Mouse (Mus musculus): Measurements from ENCODE around the gene Ptpro.
A peak's percentile ranks its signal among the peaks of the same experiment; 100 is the strongest.

The Ptpro gene

DNA sequence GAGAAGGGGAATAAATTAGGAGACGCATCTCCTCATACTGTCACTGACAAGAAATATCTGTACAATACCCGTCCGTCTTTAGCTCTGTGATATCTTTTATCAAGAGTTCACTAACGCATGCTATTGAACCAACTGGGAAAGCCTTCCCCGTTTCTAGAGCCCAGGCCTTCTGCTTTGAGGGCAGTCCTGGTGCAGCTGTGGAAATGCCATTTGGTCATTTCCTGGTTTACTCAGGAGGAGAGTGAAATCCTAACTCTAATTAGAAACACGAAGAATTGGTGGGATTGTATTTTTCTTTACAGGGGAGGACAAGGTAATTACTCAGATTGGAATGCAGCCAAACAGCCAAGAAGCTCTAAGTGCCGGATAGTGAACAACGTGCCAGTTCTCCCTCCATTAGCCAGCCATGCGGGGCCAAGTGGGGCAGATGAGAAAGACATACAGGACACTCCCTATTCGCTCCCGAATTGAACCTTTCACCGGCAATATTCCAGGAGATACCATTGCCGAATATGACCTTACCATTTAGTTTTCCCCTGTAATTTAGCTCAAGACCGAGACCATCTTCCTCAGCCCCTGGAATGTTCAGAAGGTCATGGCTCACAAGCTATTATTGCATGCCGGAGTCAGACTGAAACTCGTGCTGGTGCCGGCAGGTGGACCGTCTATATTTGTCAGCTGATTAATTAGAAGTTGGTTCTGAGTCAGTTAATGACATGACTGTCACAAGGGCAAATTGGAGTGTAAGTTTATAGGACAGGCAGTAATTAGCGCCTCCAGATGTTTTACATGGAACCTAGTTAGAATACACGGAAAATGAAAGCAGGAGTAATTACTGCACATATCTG is 43.1 kb downstream of the Ptpro start:
- DNase-seq (ENCODE audit: low spot score in 2 of 2) = no peak

DNA sequence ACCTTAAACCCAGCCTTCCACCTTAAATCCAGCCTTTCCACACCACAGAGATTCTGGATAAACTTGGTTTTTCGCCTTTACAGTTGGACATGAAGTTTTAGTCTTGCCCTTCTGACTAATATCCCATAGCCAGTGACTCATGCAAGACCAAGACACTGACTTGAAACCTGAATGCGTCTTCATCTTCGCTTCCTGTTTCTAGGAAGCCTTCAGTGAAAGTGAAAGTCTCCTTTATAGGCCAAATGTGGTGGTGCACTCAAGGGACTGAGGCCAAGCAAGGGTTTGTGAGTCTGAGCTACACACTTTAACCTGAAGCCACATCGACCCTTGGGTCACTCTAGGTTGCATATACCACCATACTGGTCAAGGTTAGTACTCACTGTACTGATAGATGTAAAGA is 50.4 kb downstream of the Ptpro start:
- no peak for DNase-seq (ENCODE audit: low spot score in 2 of 2)

DNA sequence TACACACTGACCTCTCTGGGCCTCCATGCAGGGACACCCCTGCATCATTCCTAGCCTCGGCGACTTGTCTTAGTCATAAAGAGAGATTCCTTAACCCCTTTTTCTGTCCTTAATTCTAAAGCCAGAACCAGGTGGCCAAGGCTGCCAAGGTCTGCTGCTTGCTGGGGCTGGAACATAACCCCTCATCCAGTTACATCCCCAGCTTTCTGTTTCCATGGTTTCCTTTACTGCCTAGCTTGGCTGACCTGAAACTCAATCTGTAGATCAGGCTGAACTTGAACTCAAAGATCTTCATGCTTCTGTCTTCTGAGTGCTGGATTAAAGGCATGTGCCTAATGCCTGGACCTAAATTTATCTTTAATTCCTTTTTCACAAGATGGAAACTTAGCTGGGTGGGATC is 51.7 kb downstream of the Ptpro start:
- DNase-seq (ENCODE audit: low spot score in 2 of 2) = no peak

GRCm38 (mm10) chr6:137315265-137315664 is 63.1 kb downstream of the Ptpro start:
- DNase-seq (ENCODE audit: low spot score in 2 of 2) = no peak

- no peak for DNase-seq (ENCODE audit: low spot score in 2 of 2)
These were observed 64.2 kb downstream of the Ptpro start for GRCm38 (mm10) chr6:137316358-137316757.

DNA sequence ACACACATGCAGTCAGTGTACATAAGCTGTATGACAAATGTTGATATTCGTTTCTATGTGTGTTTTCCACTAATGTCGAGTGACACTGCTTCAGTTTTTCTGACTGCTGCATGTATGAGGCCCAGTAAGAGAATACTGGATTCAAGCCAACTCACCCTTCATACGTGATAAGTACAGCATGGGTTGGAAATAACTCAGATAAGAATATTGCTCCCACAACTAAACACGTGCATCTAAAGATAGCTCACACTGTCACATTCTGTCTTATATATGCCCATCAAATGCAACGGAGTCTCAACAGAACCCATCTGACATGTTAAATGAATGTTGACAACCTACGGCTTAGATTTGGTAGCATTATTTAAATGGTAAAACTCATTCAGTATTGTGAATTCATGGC is 65.4 kb downstream of the Ptpro start:
- no peak for DNase-seq (ENCODE audit: low spot score in 2 of 2)

DNA sequence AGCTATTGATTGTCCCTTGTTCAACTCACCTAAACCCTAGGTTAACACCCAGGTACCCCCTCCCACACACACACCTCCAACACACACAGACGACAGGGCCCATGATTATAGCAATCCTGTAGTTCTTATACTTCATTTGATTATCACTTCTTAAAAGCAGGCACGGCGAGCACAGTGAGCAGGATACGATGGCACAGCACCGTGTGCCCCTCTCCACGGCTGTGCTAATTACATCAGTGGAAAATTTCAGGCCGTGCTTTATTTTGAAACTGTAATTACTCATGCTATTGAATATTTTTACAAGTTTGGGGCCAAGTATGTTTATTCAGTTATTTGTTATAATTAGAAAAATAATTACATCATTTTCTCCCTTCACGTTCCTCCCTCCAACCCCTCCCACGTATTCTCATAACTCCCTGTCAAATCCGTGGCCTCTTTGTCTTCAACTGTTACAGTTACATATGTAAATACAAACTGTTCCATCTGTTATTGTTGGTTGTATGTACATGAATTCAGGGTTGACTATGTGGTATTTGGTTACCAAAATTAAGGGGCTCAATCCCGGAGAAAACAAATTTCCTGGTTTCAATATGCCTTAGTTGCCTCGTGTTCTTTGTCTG is 66.2 kb downstream of the Ptpro start:
- DNase-seq (ENCODE audit: low spot score in 2 of 2) = no peak

DNA sequence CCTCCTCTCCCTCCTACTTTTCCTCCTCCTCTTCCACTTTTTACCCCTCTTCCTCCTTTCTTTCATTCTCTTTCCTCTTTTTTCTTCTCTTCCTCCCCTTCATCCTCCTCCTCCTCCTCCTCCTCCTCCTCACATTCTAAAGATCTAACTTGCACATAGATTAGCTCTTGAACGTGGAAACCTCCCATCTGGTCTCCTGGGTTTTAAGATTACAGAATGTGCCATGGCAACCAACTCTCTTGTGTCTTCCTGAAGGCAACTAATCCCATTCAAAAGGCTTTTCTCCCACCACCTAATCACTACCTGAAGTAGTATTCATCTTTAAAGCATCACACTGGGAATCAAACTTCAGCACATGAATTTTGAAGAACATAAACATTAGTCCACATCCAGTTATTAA is 67.5 kb downstream of the Ptpro start:
- no peak for DNase-seq (ENCODE audit: low spot score in 2 of 2)

GRCm38 (mm10) chr6:137327718-137328117 is 75.6 kb downstream of the Ptpro start:
- no peak for DNase-seq (ENCODE audit: low spot score in 2 of 2)

GRCm38 (mm10) chr6:137328228-137328627 is 76.1 kb downstream of the Ptpro start:
- DNase-seq (ENCODE audit: low spot score in 2 of 2) = no peak

DNA sequence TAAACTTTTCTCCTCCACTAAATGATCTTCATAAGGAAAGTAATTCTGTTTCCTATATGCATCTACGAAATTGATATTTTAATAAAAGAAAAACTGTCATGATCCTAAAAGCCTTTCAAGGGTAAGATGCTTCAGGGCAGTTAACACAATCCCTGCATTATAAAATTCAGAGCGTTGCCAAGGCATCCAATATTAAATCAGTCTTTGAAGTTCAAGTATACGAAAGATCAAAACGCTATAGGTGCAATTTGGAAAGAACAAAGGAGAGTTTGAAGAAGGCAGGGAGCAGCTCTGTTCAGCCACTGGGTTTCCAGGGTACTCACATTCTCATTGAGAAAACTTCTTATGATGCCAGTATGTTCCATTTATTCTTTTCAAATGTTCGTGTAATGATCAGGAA is 78.7 kb downstream of the Ptpro start:
- DNase-seq (ENCODE audit: low spot score in 2 of 2) = no peak

DNA sequence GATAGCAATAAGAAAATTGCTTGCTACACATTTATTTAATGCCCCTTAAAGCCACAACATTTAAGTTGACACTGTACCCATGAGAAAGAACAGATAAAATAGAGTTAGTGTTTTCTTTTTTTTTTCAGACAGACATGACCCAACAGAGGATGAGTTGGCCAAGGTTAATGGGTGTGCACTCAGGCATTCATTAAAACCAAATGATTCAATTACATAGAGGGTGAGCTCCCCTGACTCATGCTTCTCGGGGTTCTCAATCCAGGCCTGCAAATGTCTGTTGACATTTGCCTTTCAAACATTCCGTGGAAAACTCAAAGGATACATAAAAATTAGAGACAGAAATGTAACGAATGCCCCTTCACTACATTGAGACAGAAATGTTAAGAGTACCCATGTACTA is 79.7 kb downstream of the Ptpro start:
- no peak for DNase-seq (ENCODE audit: low spot score in 2 of 2)

DNA sequence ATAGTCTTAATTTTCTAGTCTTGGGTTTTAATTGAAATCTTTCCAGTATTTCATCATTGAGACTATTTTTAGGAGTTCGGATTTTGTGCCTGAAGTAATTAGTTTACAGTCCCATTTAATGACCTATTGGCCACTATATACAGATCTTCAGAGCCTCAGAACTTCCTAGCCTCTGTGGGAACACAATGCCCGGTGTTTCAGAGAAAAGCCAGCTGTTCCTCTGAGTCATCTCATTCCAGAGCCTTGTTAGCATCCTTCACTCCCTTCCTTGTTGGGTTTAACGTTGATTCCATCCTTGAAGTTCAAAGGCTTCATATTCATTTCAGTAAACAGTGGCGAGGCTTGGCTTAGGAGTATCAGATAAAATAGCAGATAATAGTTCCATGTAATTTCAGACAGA is 87.0 kb downstream of the Ptpro start:
- DNase-seq (ENCODE audit: low spot score in 2 of 2) = no peak

- no peak for DNase-seq (ENCODE audit: low spot score in 2 of 2)
These were observed 91.7 kb downstream of the Ptpro start for GRCm38 (mm10) chr6:137343688-137344441.

GRCm38 (mm10) chr6:137360166-137360565 is 108.0 kb downstream of the Ptpro start:
- no peak for DNase-seq (ENCODE audit: low spot score in 2 of 2)

GRCm38 (mm10) chr6:137362216-137362615 is 110.1 kb downstream of the Ptpro start:
- DNase-seq (ENCODE audit: low spot score in 2 of 2) = no peak

DNA sequence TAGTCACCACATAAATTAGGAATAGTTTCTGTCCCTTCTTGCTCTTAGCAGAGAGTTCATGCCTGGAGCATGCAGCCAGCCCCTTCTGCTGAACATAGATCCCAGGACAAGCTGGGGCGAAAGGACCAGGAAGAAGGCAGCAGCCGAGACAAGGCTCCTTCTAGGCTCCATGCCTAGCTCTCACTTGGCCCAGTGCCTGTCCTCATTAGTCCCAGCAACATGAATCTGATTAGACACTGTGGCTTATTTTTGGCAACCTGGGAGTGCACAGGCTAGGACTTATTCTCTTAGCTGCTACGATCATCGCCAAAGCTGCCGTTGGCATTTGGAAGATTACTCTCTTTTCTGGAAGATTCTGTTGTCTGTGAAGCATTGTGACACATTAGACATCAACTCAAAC is 112.6 kb downstream of the Ptpro start:
- DNase-seq (ENCODE audit: low spot score in 2 of 2) = no peak

GRCm38 (mm10) chr6:137365637-137366036 is 113.5 kb downstream of the Ptpro start:
- no peak for DNase-seq (ENCODE audit: low spot score in 2 of 2)

DNA sequence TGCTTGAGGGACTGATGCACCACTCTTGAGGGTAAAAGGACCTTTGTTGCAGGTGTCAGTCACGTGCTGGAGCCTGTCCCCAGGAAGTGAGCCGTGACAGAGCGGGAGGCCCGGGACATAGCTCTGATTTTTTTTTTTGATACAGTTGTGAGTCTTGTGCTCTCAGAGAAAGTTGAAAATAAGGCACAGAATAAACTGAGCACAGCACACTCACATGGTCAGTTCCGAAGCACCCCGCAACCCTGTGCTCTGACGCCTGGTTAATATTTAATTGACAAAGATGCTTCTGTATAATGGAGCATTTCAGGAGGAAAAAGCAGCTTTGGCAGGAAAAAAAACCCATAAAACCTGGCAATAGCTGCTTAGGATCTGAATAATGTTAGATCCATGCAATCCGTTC is 118.6 kb downstream of the Ptpro start:
- DNase-seq (ENCODE audit: low spot score in 2 of 2) = no peak

DNA sequence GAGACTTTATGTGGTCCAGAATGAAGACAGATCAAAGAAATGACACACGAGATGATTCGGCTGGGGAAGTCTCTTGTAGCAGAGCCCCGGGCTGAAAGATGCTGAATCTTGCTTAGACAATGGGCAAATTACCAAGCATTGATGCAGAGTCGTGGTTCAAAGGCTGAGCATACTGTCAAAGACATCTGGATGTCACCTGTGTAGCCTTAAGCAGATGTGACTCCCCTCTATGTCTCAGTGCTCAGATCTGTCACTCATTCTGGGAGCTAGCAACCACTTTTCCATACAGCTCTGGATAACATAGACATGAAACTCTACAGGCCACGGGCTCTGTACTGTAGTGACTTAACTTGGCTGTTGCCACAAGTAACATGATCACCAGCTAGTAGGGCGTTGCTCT is 119.3 kb downstream of the Ptpro start:
- no peak for DNase-seq (ENCODE audit: low spot score in 2 of 2)

DNA sequence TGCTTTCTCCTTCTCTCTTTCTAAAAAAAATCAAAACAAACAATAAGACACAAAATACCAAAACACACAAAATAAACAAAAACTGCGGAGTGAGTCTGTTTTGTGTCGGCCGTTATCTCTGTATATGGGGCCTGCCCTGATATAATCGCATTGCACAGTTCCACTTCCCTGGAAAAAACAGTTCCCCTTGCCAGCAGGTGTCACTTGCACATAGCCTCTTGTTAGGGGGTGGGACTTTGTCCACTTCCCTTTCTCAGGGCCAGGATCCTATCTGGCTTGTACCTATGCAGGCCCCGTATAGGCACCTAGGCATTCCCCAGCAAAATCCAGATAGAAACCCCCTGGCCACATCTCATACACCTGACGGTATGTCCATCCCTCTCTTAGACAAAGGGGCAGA is 121.8 kb downstream of the Ptpro start:
- no peak for DNase-seq (ENCODE audit: low spot score in 2 of 2)

DNA sequence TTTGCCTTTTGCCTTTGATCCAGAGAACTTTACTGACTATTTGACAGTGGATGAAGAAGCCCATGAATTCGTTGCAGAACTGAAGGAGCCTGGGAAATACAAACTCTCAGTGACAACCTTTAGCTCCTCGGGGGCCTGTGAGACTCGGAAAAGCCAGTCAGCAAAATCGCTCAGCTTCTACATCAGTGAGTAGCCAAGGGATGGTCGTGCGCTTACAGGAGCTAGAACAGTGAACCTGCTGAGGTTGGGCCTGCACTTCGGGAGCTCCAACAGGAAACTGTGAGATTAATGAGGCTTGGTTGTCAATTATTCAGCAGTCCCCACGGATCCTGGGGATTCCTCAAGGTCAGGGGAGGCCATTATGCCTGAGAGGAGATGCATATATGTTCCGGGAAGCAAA is 130.4 kb downstream of the Ptpro start:
- no peak for DNase-seq (ENCODE audit: low spot score in 2 of 2)

- peak in 1 of 2 experiments; percentile 8 for DNase-seq (ENCODE audit: low spot score in 2 of 2)
These were observed 134.2 kb downstream of the Ptpro start for GRCm38 (mm10) chr6:137386344-137386743.
